Mouse (Mus musculus) heart, embryonic 10.5 days (tissue): Measurements from ENCODE around the gene Cdx4. TPM values are rescaled to one million over a fixed set of nuclear protein-coding genes. Genes with fewer than 3 reads are reported as not detected.
A peak's percentile ranks its signal among the peaks of the same experiment; 100 is the strongest.

Experiments
- DNase-seq: peaks from one replicate; pipeline ENCODE4 v3.0.0-alpha.2; 2017; ENCODE audit warnings: low spot score
- H3K27ac ChIP-seq: fragments of 300-500 bp; sonication (generic); 2 replicates; pipeline ENCODE4 v1.5.1; 2016; ENCODE audit warnings: mild to moderate bottlenecking
- H3K27me3 ChIP-seq: fragments of 300-500 bp; sonication (generic); 2 replicates; pipeline ENCODE4 v1.6.1; 2016; ENCODE audit warnings: mild to moderate bottlenecking; ENCODE audit not compliant: poor library complexity, insufficient read depth, severe bottlenecking
- H3K36me3 ChIP-seq: fragments of 300-500 bp; sonication (generic); 2 replicates; pipeline ENCODE4 v1.6.1; 2016; ENCODE audit warnings: mild to moderate bottlenecking, moderate library complexity
- H3K4me1 ChIP-seq: fragments of 300-500 bp; sonication (generic); 2 replicates; pipeline ENCODE4 v1.6.1; 2016; ENCODE audit warnings: mild to moderate bottlenecking
- H3K4me3 ChIP-seq: fragments of 300-500 bp; sonication (generic); 2 replicates; pipeline ENCODE4 v1.5.1; 2016; ENCODE audit warnings: mild to moderate bottlenecking, moderate library complexity
- H3K9me3 ChIP-seq: fragments of 300-500 bp; sonication (generic); 2 replicates; pipeline ENCODE4 v1.6.1; 2016; ENCODE audit warnings: mild to moderate bottlenecking, moderate library complexity
- WGBS: fragments of 180-500 bp; shearing (Covaris S2); methylation state at CpG from one replicate; pipeline ENCODE4 v1.1.7; 2016; 5-methylcytosine and 5-hydroxymethylcytosine counted together
- polyA plus RNA-seq: library from polyadenylated mRNA; unstranded; fragments of >200 nt; fragmentation: Nextera tagmentation; extraction: Ambion mirVana; gene quantifications from 2 replicates; pipeline ENCODE4 v1.2.1, GENCODE M21; 2016

Gene Cdx4
- polyA plus RNA-seq, 1 experiment from 2014 or later = not detected

GRCm38 (mm10) chrX:103341369-103342113 lies 20.3 kb downstream of the Cdx4 start:
- no peak overlapping the region for H3K4me3 ChIP-seq
- H3K4me1 ChIP-seq = no peaks in the 10 kb centered on the region
- H3K36me3 ChIP-seq = no peaks in the 10 kb centered on the region
- H3K27me3 ChIP-seq = peaks cover 29% of the 10 kb centered on the region; the same call in 1 of the 2 replicates
- no peak for DNase-seq
- 58% methylated on average over 3 of the region's 3 CpGs for WGBS
- no peaks in the 10 kb centered on the region for H3K9me3 ChIP-seq
- H3K27ac ChIP-seq = no peak overlapping the region

- Histone ChIP-seq H3K27ac (no peak overlapping the region), H3K27me3 (peaks cover 52% of the 10 kb centered on the region; the same call in 1 of the 2 replicates), H3K36me3 (no peaks in the 10 kb centered on the region), H3K9me3 (no peaks in the 10 kb centered on the region), H3K4me1 (no peaks in the 10 kb centered on the region), H3K4me3 (peak overlapping the region; percentile 67)
- no peak for DNase-seq
- 54% methylated on average over 5 of the region's 5 CpGs for WGBS
These were observed 34.6 kb downstream of the Cdx4 start for GRCm38 (mm10) chrX:103355784-103356183.

- H3K4me3 ChIP-seq = peak within 1 kb of the TSS; percentile 67
- DNase-seq = peak; percentile 88
- peaks cover 49% of the 10 kb centered on the region; the same call in 1 of the 2 replicates for H3K27me3 ChIP-seq
- no peaks in the 10 kb centered on the region for H3K36me3 ChIP-seq
- H3K27ac ChIP-seq = peak within 1 kb of the TSS; percentile 83
- H3K9me3 ChIP-seq = no peaks in the 10 kb centered on the region
- H3K4me1 ChIP-seq = no peaks in the 10 kb centered on the region
- 12% methylated on average over 34 of the region's 34 CpGs for WGBS
These were observed 35.1 kb downstream of the Cdx4 start, which contains the start of gene Chic1 for GRCm38 (mm10) chrX:103356287-103356686. Gene Chic1 (plus strand): TSS chrX:103356476.

GRCm38 (mm10) chrX:103356761-103357236 lies 35.6 kb downstream of the Cdx4 start:
- no peaks in the 10 kb centered on the region for H3K9me3 ChIP-seq
- no peaks in the 10 kb centered on the region for H3K36me3 ChIP-seq
- no peaks in the 10 kb centered on the region for H3K4me1 ChIP-seq
- peaks cover 48% of the 10 kb centered on the region; the same call in 1 of the 2 replicates for H3K27me3 ChIP-seq
- peak overlapping the region; percentile 83 for H3K27ac ChIP-seq
- no peak for DNase-seq
- H3K4me3 ChIP-seq = peak overlapping the region; percentile 67
- WGBS = 14% methylated on average over 24 of the region's 24 CpGs

GRCm38 (mm10) chrX:103366201-103366600 lies 45.0 kb downstream of the Cdx4 start:
- peaks cover 8% of the 10 kb centered on the region; the same call in 1 of the 2 replicates for H3K27me3 ChIP-seq
- no peak for DNase-seq
- no peaks in the 10 kb centered on the region for H3K9me3 ChIP-seq
- H3K36me3 ChIP-seq = no peaks in the 10 kb centered on the region
- no peak overlapping the region for H3K4me3 ChIP-seq
- no peaks in the 10 kb centered on the region for H3K4me1 ChIP-seq
- WGBS = 71% methylated on average over 5 of the region's 5 CpGs
- no peak overlapping the region for H3K27ac ChIP-seq

GRCm38 (mm10) chrX:103368650-103369049 lies 47.5 kb downstream of the Cdx4 start:
- no peak overlapping the region for H3K4me3 ChIP-seq
- no peaks in the 10 kb centered on the region for H3K9me3 ChIP-seq
- WGBS = 73% methylated on average over 3 of the region's 3 CpGs
- H3K27ac ChIP-seq = no peak overlapping the region
- no peak for DNase-seq
- peaks cover 12% of the 10 kb centered on the region; the same call in 1 of the 2 replicates for H3K27me3 ChIP-seq
- H3K4me1 ChIP-seq = no peaks in the 10 kb centered on the region
- no peaks in the 10 kb centered on the region for H3K36me3 ChIP-seq

GRCm38 (mm10) chrX:103371221-103371620 lies 50.0 kb downstream of the Cdx4 start:
- no peak for DNase-seq
- Histone ChIP-seq H3K9me3 (no peaks in the 10 kb centered on the region), H3K27ac (no peak overlapping the region), H3K27me3 (peaks cover 18% of the 10 kb centered on the region; the same call in 1 of the 2 replicates), H3K4me3 (no peak overlapping the region), H3K36me3 (no peaks in the 10 kb centered on the region), H3K4me1 (no peaks in the 10 kb centered on the region)
- WGBS = 74% methylated on average over 2 of the region's 2 CpGs

- DNase-seq = no peak
- no peak overlapping the region for H3K27ac ChIP-seq
- no peak overlapping the region for H3K4me3 ChIP-seq
- no peaks in the 10 kb centered on the region for H3K9me3 ChIP-seq
- H3K4me1 ChIP-seq = no peaks in the 10 kb centered on the region
- 39% methylated on average over 2 of the region's 2 CpGs for WGBS
- no peaks in the 10 kb centered on the region for H3K36me3 ChIP-seq
- H3K27me3 ChIP-seq = peaks cover 18% of the 10 kb centered on the region; the same call in 1 of the 2 replicates
These were observed 50.4 kb downstream of the Cdx4 start for GRCm38 (mm10) chrX:103371627-103372026.

- H3K4me1 ChIP-seq = no peaks in the 10 kb centered on the region
- H3K27me3 ChIP-seq = peaks cover 27% of the 10 kb centered on the region; the same call in 1 of the 2 replicates
- WGBS = 62% methylated on average over 5 of the region's 5 CpGs
- H3K9me3 ChIP-seq = no peaks in the 10 kb centered on the region
- H3K4me3 ChIP-seq = no peak overlapping the region
- no peaks in the 10 kb centered on the region for H3K36me3 ChIP-seq
- H3K27ac ChIP-seq = no peak overlapping the region
- peak; percentile 71 for DNase-seq
These were observed 53.1 kb downstream of the Cdx4 start for GRCm38 (mm10) chrX:103374250-103374649.

Other genes with a start within 250 kb of the Cdx4 start
- gene Nap1l2, start 134.8 kb upstream of the Cdx4 start, polyA plus RNA-seq = 1.6 and 3.0 TPM in 2 replicates
- 3.1 and 3.4 TPM in 2 replicates for gene Chic1, start 35.1 kb downstream of the Cdx4 start, polyA plus RNA-seq
- gene Tsx, start 93.1 kb downstream of the Cdx4 start, polyA plus RNA-seq = not detected in 2 replicates
- not detected in 2 replicates for gene Gm26992, start 100.6 kb downstream of the Cdx4 start, polyA plus RNA-seq